Mouse (Mus musculus) cerebellum, adult 2 months (tissue): ENCODE measurements around the gene Dcpp2. TPM values are rescaled to one million over a fixed set of nuclear protein-coding genes. Genes with fewer than 3 reads are reported as not detected.
A peak's percentile ranks its signal among the peaks of the same experiment; 100 is the strongest.

Experiments
- DNase-seq, 2 experiments: peaks; one replicate each; pipeline ENCODE4 v3.0.0; 2021
- H3K27ac ChIP-seq: fragments of 200-500 bp; 2 replicates; pipeline ENCODE4 v1.5.1; 2012; ENCODE audit warnings: low read length, control low read depth, inconsistent platforms; ENCODE audit not compliant: insufficient read depth
- H3K27me3 ChIP-seq: fragments of 200-500 bp; 2 replicates; pipeline ENCODE4 v1.6.1; 2012; ENCODE audit warnings: inconsistent platforms, mild to moderate bottlenecking, low read length, moderate library complexity; ENCODE audit not compliant: control insufficient read depth, insufficient read depth
- H3K4me1 ChIP-seq: fragments of 200-500 bp; 2 replicates; pipeline ENCODE4 v1.6.1; 2011; ENCODE audit warnings: low read length; ENCODE audit not compliant: control insufficient read depth, insufficient read depth
- H3K4me3 ChIP-seq: fragments of 200-500 bp; replicated peaks from 2 replicates; pipeline ENCODE3; 2011; ENCODE audit warnings: mild to moderate bottlenecking, low read depth, low read length, control low read depth; ENCODE audit not compliant: insufficient read depth
- CTCF ChIP-seq: fragments of 200-500 bp; IDR thresholded peaks from 2 replicates; pipeline ENCODE4 v1.5.1; 2011; ENCODE audit warnings: low read depth, mild to moderate bottlenecking, control low read depth, low read length, moderate library complexity, borderline replicate concordance; ENCODE audit not compliant: insufficient read depth
- POLR2A ChIP-seq: fragments of 200-500 bp; IDR thresholded peaks from 2 replicates; pipeline ENCODE4 v1.6.1; 2011; ENCODE audit warnings: low read length, control low read depth, borderline replicate concordance; ENCODE audit not compliant: insufficient read depth
- WGBS: fragments of 180-500 bp; shearing (Covaris S2); methylation state at CpG from one replicate; pipeline ENCODE4 v1.1.7; 2018; 5-methylcytosine and 5-hydroxymethylcytosine counted together
- polyA plus RNA-seq: library from polyadenylated mRNA; depleted of rRNA; stranded (reverse); fragments of >200 nt; gene quantifications from 2 replicates; pipeline ENCODE4 v1.2.3, GENCODE M21; 2012

The Dcpp2 gene
- polyA plus RNA-seq, 1 experiment, result not detected

DNA sequence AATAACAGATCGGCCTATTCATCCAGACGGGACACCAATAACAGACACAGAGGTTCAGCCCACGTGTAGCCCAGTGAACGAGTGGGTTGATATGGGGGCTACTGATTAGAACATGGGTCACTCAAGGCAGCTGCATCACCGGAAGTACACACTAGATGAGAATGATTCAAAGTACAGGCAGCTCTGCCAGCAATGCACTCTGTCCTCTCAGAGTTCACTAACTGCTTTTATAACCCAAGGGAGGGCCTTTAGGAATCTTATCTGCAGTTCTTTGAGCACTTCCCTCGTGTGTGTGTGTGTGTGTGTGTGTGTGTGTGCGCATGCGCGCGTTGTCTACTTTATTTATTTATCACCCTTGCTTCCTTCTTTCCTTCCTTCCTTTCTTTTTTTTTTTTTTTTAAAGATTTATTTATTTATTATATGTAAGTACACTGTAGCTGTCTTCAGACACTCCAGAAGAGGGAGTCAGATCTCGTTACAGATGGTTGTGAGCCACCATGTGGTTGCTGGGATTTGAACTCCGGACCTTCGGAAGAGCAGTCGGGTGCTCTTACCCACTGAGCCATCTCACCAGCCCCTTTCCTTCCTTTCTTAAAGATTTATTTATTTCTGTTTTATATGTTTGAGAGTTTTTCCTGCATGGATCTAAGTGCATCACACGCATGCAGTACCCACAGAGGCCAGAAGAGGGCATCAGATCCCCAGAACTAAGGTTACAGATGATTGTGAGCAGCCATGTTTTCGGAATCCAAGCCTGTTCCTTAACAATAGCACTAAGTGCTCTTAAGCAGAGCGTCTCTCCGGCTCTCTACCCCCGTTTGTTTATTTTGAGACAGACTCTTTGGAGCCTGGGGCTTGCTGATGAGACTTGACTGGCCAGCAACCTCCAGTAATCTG, 29.6 kb upstream of the Dcpp2 start:
- Histone ChIP-seq H3K4me1 (no peaks in the 10 kb centered on the region), H3K4me3 (no peak overlapping the region), H3K27ac (no peak overlapping the region), H3K27me3 (no peaks in the 10 kb centered on the region)
- peak in 1 of 2 experiments; percentile 63 for DNase-seq
- WGBS, result 62% methylated on average over 18 of the region's 19 CpGs
- TF ChIP-seq CTCF (peak; percentile 71), POLR2A (no peak)

DNA sequence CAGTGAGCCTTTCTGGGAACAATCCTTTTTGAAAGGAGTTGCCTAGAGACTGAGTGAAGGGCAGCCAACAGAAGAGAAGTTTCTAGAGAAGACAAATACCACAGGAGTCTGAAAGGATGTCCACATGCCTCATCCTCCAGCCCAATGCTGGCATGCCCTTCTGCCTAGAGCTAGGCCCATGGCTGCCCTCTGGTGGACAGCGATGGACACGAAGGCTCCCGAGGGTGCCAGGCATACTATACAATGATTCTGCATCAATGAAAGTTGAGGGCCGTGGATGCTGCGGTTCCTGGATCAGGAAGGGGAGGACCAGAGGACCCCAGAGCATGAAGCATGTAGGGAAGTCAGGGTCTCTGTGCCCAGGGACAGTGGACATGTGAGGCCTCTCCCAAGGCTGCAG, 27.4 kb upstream of the Dcpp2 start:
- no peak overlapping the region for H3K27ac ChIP-seq
- no peaks in the 10 kb centered on the region for H3K4me1 ChIP-seq
- no peak for DNase-seq
- TF ChIP-seq POLR2A, result no peak
- peak; percentile 35; the same call in 1 of the 2 replicates for TF ChIP-seq CTCF
- WGBS, result 23% methylated on average over 5 of the region's 5 CpGs
- no peak overlapping the region for H3K4me3 ChIP-seq
- H3K27me3 ChIP-seq, result no peaks in the 10 kb centered on the region

DNA sequence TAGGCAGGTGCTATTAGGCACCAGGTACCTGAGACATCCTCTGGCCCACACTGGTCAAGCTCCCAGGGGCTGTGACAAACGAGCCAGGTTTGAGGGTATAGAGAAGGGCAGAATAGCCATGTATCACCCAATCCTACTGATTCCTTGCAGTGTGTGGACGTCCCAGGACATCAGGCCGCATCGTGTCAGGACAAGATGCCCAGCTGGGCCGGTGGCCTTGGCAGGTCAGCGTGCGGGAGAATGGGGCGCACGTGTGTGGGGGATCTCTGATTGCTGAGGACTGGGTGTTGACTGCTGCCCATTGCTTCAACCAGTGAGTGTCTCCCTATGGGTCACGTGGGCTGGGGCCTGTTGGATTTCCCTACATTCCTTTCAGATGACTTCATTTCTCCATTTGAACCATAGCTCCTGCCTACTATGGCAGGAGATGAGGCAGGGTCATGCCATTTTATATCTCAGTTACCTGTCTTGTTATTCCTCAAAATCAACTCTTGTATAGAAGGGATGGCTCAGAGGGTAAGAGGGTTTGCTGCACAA, 26.4 kb upstream of the Dcpp2 start:
- DNase-seq, result no peak
- 86% methylated on average over 10 of the region's 10 CpGs for WGBS
- Histone ChIP-seq H3K27ac (no peak overlapping the region), H3K27me3 (no peaks in the 10 kb centered on the region), H3K4me1 (no peaks in the 10 kb centered on the region), H3K4me3 (no peak overlapping the region)
- TF ChIP-seq CTCF (no peak), POLR2A (no peak)

DNA sequence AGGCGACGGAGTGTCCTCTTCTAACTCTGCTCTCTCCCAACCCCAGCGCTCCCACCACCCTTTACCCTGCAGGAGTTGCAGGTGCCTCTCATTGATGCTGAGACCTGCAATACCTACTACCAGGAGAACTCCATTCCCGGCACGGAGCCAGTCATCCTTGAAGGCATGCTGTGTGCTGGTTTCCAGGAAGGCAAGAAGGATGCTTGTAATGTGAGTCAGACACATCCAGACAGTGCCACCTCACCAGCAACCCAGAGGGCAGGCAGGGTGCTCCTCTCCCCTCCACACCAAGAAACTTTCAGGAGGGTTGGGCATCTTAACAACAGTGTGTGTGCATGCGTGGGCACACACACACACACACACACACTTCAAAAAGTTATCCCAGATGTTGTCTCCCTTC, 23.5 kb upstream of the Dcpp2 start:
- no peak for DNase-seq
- H3K27me3 ChIP-seq, result no peaks in the 10 kb centered on the region
- no peak overlapping the region for H3K4me3 ChIP-seq
- 79% methylated on average over 6 of the region's 6 CpGs for WGBS
- H3K27ac ChIP-seq, result no peak overlapping the region
- H3K4me1 ChIP-seq, result no peaks in the 10 kb centered on the region
- TF ChIP-seq POLR2A (no peak), CTCF (no peak)

DNA sequence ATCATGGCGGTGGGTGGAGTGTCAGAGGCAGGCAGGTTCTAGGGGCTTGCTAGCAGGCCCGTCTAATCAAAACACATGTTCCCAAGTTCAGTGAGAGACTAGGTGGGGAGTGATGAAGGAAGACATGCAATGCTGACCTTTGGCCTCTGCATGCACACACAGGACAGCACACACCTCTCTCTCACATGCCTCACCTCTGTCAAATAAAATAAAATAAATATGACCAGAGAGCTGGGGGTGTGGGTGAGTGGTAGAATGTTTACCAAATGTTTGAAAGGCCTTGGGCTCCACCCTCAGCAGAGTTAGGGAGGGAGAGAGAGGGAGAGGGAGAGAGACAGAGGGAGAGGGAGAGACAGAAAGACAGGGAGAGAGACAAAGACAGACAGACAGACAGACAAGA, 22.8 kb upstream of the Dcpp2 start:
- H3K27me3 ChIP-seq, result no peaks in the 10 kb centered on the region
- H3K4me1 ChIP-seq, result no peaks in the 10 kb centered on the region
- WGBS, result 92% methylated on average over 2 of the region's 2 CpGs
- DNase-seq, result no peak
- no peak for TF ChIP-seq POLR2A
- no peak for TF ChIP-seq CTCF
- no peak overlapping the region for H3K27ac ChIP-seq
- H3K4me3 ChIP-seq, result no peak overlapping the region

DNA sequence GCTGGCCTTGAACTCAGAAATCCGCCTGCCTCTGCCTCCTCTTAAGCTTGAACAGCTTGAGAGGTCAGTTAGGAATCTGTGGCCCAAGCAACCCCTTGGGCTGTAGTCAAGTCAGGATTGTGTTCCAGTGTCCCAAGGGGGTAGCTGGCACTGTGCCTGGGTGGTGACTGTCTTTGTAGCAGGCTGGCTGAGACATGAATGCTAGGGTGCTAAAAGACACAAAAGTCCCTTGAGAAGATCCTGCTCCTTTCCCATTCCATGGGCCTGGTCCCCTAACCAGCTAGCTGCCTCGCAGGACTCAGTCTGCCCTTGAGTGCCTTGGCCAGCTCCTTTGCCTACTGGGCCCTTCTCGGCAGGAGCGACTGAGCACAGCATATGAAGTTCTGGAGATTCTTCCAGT, 17.8 kb upstream of the Dcpp2 start:
- Histone ChIP-seq H3K27ac (no peak overlapping the region), H3K4me1 (no peaks in the 10 kb centered on the region), H3K4me3 (no peak overlapping the region), H3K27me3 (no peaks in the 10 kb centered on the region)
- no peak for DNase-seq
- 76% methylated on average over 4 of the region's 4 CpGs for WGBS
- no peak for TF ChIP-seq CTCF
- no peak for TF ChIP-seq POLR2A

DNA sequence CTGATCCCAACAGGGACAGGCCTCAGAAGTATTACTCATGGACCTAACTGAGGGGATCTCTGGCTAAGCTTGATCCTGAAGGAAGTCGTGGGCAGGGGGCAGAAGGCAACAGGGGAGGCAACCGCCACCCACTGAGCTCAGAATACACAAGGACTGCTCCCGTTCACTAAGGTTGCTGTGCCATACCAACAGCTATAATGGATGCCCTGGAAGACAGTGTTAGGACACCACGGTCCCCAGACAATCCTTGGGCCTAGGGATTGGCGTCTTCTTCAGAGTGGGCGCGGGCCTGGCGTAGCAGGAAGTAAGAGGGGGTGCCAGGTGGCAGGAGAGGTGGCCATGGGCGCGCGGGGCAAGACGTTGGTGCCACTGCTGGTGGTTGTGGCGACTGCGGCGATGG, 12.9 kb upstream of the Dcpp2 start, which contains the start of gene Prss21:
Gene Prss21, plus strand, starts transcription at position 301 of the 400 bp plus-strand sequence.
- H3K4me3 ChIP-seq, result no peak within 1 kb of the TSS
- no peak within 1 kb of the TSS for H3K27ac ChIP-seq
- TF ChIP-seq CTCF (no peak), POLR2A (no peak)
- 83% methylated on average over 15 of the region's 15 CpGs for WGBS
- H3K4me1 ChIP-seq, result no peaks in the 10 kb centered on the region
- H3K27me3 ChIP-seq, result no peaks in the 10 kb centered on the region
- no peak for DNase-seq

DNA sequence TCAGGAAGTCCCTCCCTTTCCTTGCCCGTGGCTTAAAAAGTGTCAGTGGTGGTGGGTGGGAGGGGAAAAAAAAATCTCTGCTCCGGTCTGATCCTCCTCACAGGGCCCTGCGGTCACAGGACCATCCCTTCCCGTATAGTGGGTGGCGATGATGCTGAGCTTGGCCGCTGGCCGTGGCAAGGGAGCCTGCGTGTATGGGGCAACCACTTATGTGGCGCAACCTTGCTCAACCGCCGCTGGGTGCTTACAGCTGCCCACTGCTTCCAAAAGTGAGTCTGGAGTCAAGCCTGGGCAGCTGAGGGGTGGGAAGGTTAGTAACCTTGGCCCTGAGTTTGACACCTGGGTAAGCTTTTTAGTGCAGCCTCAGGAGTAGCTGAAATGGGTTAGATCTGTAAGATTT, 12.2 kb upstream of the Dcpp2 start:
- Histone ChIP-seq H3K27ac (no peak overlapping the region), H3K27me3 (no peaks in the 10 kb centered on the region), H3K4me3 (no peak overlapping the region), H3K4me1 (no peaks in the 10 kb centered on the region)
- WGBS, result 90% methylated on average over 11 of the region's 11 CpGs
- TF ChIP-seq CTCF, result no peak
- no peak for TF ChIP-seq POLR2A
- no peak for DNase-seq
